Comparison of ENCODE assay signal across 20 mouse cellular contexts in genomic region chr7:79589763-79590559, GRCm38 (mm10). TPM values are rescaled to one million over a fixed set of nuclear protein-coding genes. Genes with fewer than 3 reads are reported as not detected.
DNase-seq lines count a peak whose midpoint lies in the region; ATAC-seq and TF ChIP-seq lines count a peak whose summit lies in the region.
"Had no signal": no experiment of that assay in that cellular context is flagged by ENCODE, and none has a peak within 500 bp of the region (broad histone marks: within the 10 kb centered on the region; RNA-seq: fewer than 3 reads in every experiment).

No protein-coding gene starts in this region.

- peaks cover 78% of the 10 kb centered on the region for H3K27me3 ChIP-seq in hindbrain, embryonic 12.5 days
- H3K27me3 ChIP-seq in midbrain, embryonic 13.5 days, result peaks cover 74% of the 10 kb centered on the region

- peak overlapping the region; percentile 20; the same call in 1 of the 2 replicates for H3K4me2 ChIP-seq in hindbrain, embryonic 12.5 days (replicated peaks)
- peak overlapping the region; percentile 69 for H3K4me2 ChIP-seq in midbrain, embryonic 13.5 days (replicated peaks)
- H3K4me2 ChIP-seq: embryonic facial prominence, embryonic 12.5 days; intestine, embryonic 15.5 days; liver, embryonic 15.5 days had no signal

- no peak for TF ChIP-seq POLR2A in lung, adult 2 months (IDR thresholded peaks at IDR 0.05; ENCODE audit: borderline replicate concordance, extremely low read depth, low read depth, low read length)

- peak overlapping the region; percentile 39; the same call in 1 of the 2 replicates for H3K27ac ChIP-seq in layer of hippocampus, adult 2 months
- H3K27ac ChIP-seq in hindbrain, embryonic 12.5 days, result peak overlapping the region; percentile 84
- H3K27ac ChIP-seq in midbrain, embryonic 13.5 days, result peak overlapping the region; percentile 84
- H3K27ac ChIP-seq: embryonic facial prominence, embryonic 12.5 days; intestine, embryonic 15.5 days; liver, embryonic 15.5 days had no signal

- intact Hi-C loops in left cerebral cortex, postnatal 36 days (cut with DNase I), result loop anchor here (10.0 kb wide), 1 partner anchor 215 kb away; no protein-coding TSS in a partner anchor

- H3K36me3 ChIP-seq in hindbrain, embryonic 12.5 days, result no peaks in the 10 kb centered on the region
- H3K36me3 ChIP-seq in midbrain, embryonic 13.5 days, result no peaks in the 10 kb centered on the region
- H3K36me3 ChIP-seq: embryonic facial prominence, embryonic 12.5 days; intestine, embryonic 15.5 days; liver, embryonic 15.5 days had no signal

- 7% methylated on average over 9 of the region's 9 CpGs for WGBS in hindbrain, embryonic 12.5 days
- 3% methylated on average over 9 of the region's 9 CpGs for WGBS in midbrain, embryonic 13.5 days
- WGBS in lung, adult 2 months, result 15% methylated on average over 9 of the region's 9 CpGs

- no peak overlapping the region for H3K9ac ChIP-seq in hindbrain, embryonic 12.5 days
- H3K9ac ChIP-seq in midbrain, embryonic 13.5 days (replicated peaks), result 0 out of 2 replicates have a peak overlapping the region, but pooled peaks have one; percentile 36
- H3K9ac ChIP-seq: embryonic facial prominence, embryonic 12.5 days; intestine, embryonic 15.5 days; liver, embryonic 15.5 days had no signal

- DNase-seq in layer of hippocampus, adult 2 months (ENCODE audit: low spot score in 2 of 2), result no peak
- no peak for DNase-seq in layer of hippocampus, adult 8-10 months (ENCODE audit: low spot score in 2 of 2)
- DNase-seq in retina, embryonic 14.5 days (ENCODE audit: low spot score), result peak; percentile 45
- no peak for DNase-seq in left cerebral cortex, postnatal 36 days (ENCODE audit: low spot score in 2 of 2)
- DNase-seq in lung, adult 2 months, result no peak
- DNase-seq in adrenal gland, postnatal 4 days (ENCODE audit: low spot score in 2 of 2), result no peak
- DNase-seq: adrenal gland, postnatal 14 days; gastrocnemius, postnatal 14 days; kidney, postnatal 25 days; lung, postnatal 36 days; right cerebral cortex, postnatal 14 days had no signal

- ATAC-seq in hindbrain, embryonic 12.5 days (ENCODE audit: low FRiP score), result 0 out of 2 replicates have a peak, but pooled peaks have one; percentile 0
- ATAC-seq in midbrain, embryonic 13.5 days, result peak; percentile 43
- ATAC-seq: intestine, embryonic 15.5 days had no signal

- peaks cover 48% of the 10 kb centered on the region for H3K4me1 ChIP-seq in hindbrain, embryonic 12.5 days
- peaks cover 51% of the 10 kb centered on the region for H3K4me1 ChIP-seq in midbrain, embryonic 13.5 days (replicated peaks)
- peaks cover 3% of the 10 kb centered on the region; the same call in 1 of the 2 replicates for H3K4me1 ChIP-seq in lung, adult 2 months (ENCODE audit: control insufficient read depth, insufficient read depth, low read length)

- H3K9me3 ChIP-seq in hindbrain, embryonic 12.5 days (replicated peaks), result no peaks in the 10 kb centered on the region; the same call in 1 of the 2 replicates
- peaks cover 5% of the 10 kb centered on the region; the same call in 1 of the 2 replicates for H3K9me3 ChIP-seq in midbrain, embryonic 13.5 days
- H3K9me3 ChIP-seq: intestine, embryonic 15.5 days; liver, embryonic 15.5 days had no signal

- TF ChIP-seq CTCF in layer of hippocampus, adult 2 months (conservative IDR thresholded peaks at IDR 0.05), result no peak
- no peak for TF ChIP-seq CTCF in lung, adult 2 months (IDR thresholded peaks at IDR 0.05; ENCODE audit: insufficient read depth, low read length)

- no peak overlapping the region for H3K4me3 ChIP-seq in layer of hippocampus, adult 2 months
- H3K4me3 ChIP-seq in hindbrain, embryonic 12.5 days, result no peak overlapping the region
- H3K4me3 ChIP-seq in midbrain, embryonic 13.5 days (replicated peaks), result no peak overlapping the region
- H3K4me3 ChIP-seq in lung, adult 2 months (replicated peaks; ENCODE audit: extremely low read depth, low read depth, low read length), result no peak overlapping the region
- H3K4me3 ChIP-seq: embryonic facial prominence, embryonic 12.5 days; intestine, embryonic 15.5 days; liver, embryonic 15.5 days had no signal

RNA-seq across cellular contexts. Expression of gene Rhcg, which starts 27.5 kb away (rescaled TPM):
- total RNA-seq in layer of hippocampus, adult 2 months (2021), result 1 to 10 TPM; 1.1 to 1.2 TPM
- 1 to 10 TPM in 1 of 4 experiments, under 1 TPM in 3; 0.59 to 2.7 (median 0.81) TPM for total RNA-seq in layer of hippocampus, adult 8-10 months (2022)
- polyA plus RNA-seq in hindbrain, embryonic 12.5 days (2016; fragmentation: Nextera tagmentation; extraction: Ambion mirVana), result 1.4 and 2.3 TPM in 2 replicates
- polyA plus RNA-seq in midbrain, embryonic 13.5 days (2015; fragmentation: Nextera tagmentation; extraction: Ambion mirVana), result 2.1 and 2.5 TPM in 2 replicates
- 1 to 10 TPM in 1 of 2 experiments, under 1 TPM in 1; 0.82 to 1.4 TPM for total RNA-seq in left cerebral cortex, postnatal 36 days (2021)
- not detected in 2 replicates for polyA plus RNA-seq in lung, adult 2 months (2012; rRNA removed)
- 10 to 100 TPM in 1 of 2 experiments, 1 to 10 TPM in 1; 1.7 to 12.8 TPM for total RNA-seq in adrenal gland, postnatal 4 days (2021)
- total RNA-seq: CH12.LX; gastrocnemius, postnatal 14 days; heart, adult 8-10 months; monocyte, adult 5-6 weeks had no signal
- polyA plus RNA-seq: intestine, embryonic 15.5 days; limb, embryonic 11.5 days had no signal
